Mouse (Mus musculus): ENCODE results near the gene Epn3. TPM values are rescaled to one million over a fixed set of nuclear protein-coding genes. Genes with fewer than 3 reads are reported as not detected.

The Epn3 gene
- polyA plus RNA-seq, 1 experiment from 2014 or later: 0.47 TPM

DNA sequence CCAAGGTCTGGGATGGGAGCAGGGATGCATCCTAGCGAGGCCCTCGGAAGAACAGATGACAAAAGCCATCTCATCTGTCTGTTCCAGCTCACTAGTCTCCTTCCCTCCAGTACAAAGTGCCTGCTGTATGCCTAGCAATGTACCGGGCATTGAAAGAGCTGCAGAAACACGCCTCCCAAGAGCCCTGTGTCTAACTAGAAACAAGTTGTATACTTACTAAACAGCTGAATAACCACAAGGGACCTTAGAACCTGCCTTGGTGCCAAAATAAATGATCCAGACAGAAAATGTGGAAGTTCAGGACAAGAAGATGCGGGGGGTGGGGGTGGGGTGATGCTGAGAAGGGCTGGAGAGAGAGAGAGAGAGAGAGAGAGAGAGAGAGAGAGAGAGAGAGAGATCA, 54.9 kb downstream of the Epn3 start:
- no peak for ATAC-seq (ENCODE audit: low FRiP score, low read depth)
- H3K36me3 ChIP-seq: peaks cover 13% of the 10 kb centered on the region; the same call in 1 of the 2 replicates
- H3K4me1 ChIP-seq: peaks cover 67% of the 10 kb centered on the region
- no peaks in the 10 kb centered on the region for H3K9me3 ChIP-seq
- no peak overlapping the region for H3K4me2 ChIP-seq (replicated peaks)
- 57% methylated on average over 5 of the region's 5 CpGs for WGBS
- H3K27ac ChIP-seq (replicated peaks): no peak overlapping the region; the same call in 1 of the 2 replicates
- no peak overlapping the region for H3K9ac ChIP-seq (replicated peaks)
- no peaks in the 10 kb centered on the region for H3K27me3 ChIP-seq
- no peak overlapping the region for H3K4me3 ChIP-seq

DNA sequence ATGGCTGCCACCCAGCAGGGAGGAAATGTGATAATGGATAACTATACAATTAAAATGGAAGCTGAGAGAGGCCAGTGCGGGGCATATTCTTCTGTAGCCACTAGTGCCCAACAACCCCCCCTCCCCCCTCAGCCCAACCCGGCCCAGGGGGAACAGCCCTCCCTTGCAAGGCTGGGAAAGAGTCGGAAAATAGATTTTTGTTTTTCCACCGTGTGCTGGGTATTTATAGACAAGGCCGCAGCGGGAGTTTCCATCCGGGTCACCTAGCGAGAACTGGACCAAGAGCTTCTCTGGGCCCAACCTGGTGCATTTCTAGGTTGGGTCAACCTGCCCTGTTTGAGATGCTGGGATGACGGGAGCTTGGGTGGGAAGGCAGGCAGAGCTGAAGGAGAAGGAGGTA, 58.0 kb downstream of the Epn3 start:
- Histone ChIP-seq H3K4me1 (peaks cover 54% of the 10 kb centered on the region), H3K9ac (replicated peaks) (0 out of 2 replicates have a peak overlapping the region, but pooled peaks have one; percentile 15), H3K36me3 (peaks cover 17% of the 10 kb centered on the region; the same call in 1 of the 2 replicates), H3K4me3 (no peak overlapping the region), H3K9me3 (no peaks in the 10 kb centered on the region), H3K27me3 (no peaks in the 10 kb centered on the region), H3K27ac (replicated peaks) (peak overlapping the region; percentile 52; the same call in 1 of the 2 replicates), H3K4me2 (replicated peaks) (no peak overlapping the region)
- no peak for ATAC-seq (ENCODE audit: low FRiP score, low read depth)
- WGBS: 61% methylated on average over 9 of the region's 9 CpGs

DNA sequence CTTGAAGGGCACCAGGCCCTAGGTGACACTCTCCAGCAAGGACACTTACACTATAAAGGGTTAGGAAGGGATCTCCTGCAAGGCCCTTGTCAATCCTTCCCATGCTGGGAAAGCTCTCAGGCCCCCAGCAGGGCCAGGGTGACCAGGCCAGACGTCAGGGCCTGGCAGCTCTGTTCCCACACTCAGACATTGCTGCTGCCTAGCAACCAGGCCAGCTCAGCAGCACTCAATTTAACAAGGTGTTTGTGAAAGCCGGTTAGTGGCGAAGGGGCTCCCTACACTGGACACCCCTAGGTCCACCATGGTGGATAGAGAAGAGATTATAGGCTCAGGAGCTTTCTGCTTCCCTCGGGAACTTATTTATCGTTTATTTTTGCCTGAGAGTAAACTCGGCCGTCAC, 58.7 kb downstream of the Epn3 start:
- 0 out of 2 replicates have a peak overlapping the region, but pooled peaks have one; percentile 15 for H3K9ac ChIP-seq (replicated peaks)

DNA sequence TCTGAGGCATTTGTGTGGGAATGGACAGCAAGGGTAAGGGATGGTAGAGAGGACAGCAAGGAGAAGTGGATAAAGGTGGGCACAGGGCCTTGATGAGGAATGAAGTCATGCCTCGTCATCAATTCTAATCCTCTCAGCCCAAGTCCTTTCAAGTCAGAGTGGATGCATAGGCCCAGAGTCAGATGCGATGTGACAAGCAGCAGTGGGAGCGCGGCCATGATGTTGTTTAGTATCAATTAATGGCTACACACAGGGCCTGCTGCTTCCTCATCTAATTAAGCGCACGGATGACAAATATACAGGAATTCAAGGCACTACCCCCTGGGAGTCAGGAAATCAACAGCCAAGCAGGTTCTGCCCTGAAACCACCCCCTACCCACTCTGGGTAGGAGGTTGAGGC, 59.4 kb downstream of the Epn3 start:
- ATAC-seq (ENCODE audit: low FRiP score, low read depth): no peak
- WGBS: 68% methylated on average over 6 of the region's 6 CpGs
- Histone ChIP-seq H3K36me3 (peaks cover 17% of the 10 kb centered on the region; the same call in 1 of the 2 replicates), H3K9ac (replicated peaks) (no peak overlapping the region), H3K4me3 (no peak overlapping the region), H3K27ac (replicated peaks) (0 out of 2 replicates have a peak overlapping the region, but pooled peaks have one; percentile 52), H3K27me3 (no peaks in the 10 kb centered on the region), H3K4me1 (peaks cover 46% of the 10 kb centered on the region), H3K9me3 (no peaks in the 10 kb centered on the region), H3K4me2 (replicated peaks) (no peak overlapping the region)

More for the DNA sequence above, 58.7 kb downstream of the Epn3 start:
- 0 out of 2 replicates have a peak, but pooled peaks have one; percentile 51 for ATAC-seq (ENCODE audit: low FRiP score, low read depth)
- H3K9me3 ChIP-seq: no peaks in the 10 kb centered on the region
- H3K36me3 ChIP-seq: peaks cover 17% of the 10 kb centered on the region; the same call in 1 of the 2 replicates
- H3K4me3 ChIP-seq: no peak overlapping the region
- H3K27me3 ChIP-seq: no peaks in the 10 kb centered on the region
- WGBS: 12% methylated on average over 7 of the region's 7 CpGs
- no peak overlapping the region for H3K4me2 ChIP-seq (replicated peaks)
- peaks cover 53% of the 10 kb centered on the region for H3K4me1 ChIP-seq
- peak overlapping the region; percentile 52 for H3K27ac ChIP-seq (replicated peaks)

Other genes starting within 250 kb of the Epn3 start
- 0.32 and 0.42 TPM in 2 replicates for gene Gm21885, start 218.1 kb downstream of the Epn3 start, polyA plus RNA-seq (2016; fragmentation: Nextera tagmentation; extraction: Ambion mirVana)
- gene Luc7l3, start 178.0 kb downstream of the Epn3 start, polyA plus RNA-seq (2016; fragmentation: Nextera tagmentation; extraction: Ambion mirVana): 145 and 162 TPM in 2 replicates
- gene Ankrd40, start 172.0 kb downstream of the Epn3 start, polyA plus RNA-seq (2016; fragmentation: Nextera tagmentation; extraction: Ambion mirVana): 19.7 and 21.7 TPM in 2 replicates
- 0.57 and 0.89 TPM in 2 replicates for gene Abcc3, start 107.0 kb downstream of the Epn3 start, polyA plus RNA-seq (2016; fragmentation: Nextera tagmentation; extraction: Ambion mirVana)
- gene Cacna1g, start 25.8 kb downstream of the Epn3 start, polyA plus RNA-seq (2016; fragmentation: Nextera tagmentation; extraction: Ambion mirVana): 16.2 and 16.5 TPM in 2 replicates
- 0.36 TPM in 1 of 2 replicates, not detected in the other for gene Spata20, start 13.8 kb downstream of the Epn3 start, polyA plus RNA-seq (2016; fragmentation: Nextera tagmentation; extraction: Ambion mirVana)
- gene Mycbpap, start 21.8 kb upstream of the Epn3 start, polyA plus RNA-seq (2016; fragmentation: Nextera tagmentation; extraction: Ambion mirVana): 2.9 and 4.9 TPM in 2 replicates
- gene Rsad1, start 49.3 kb upstream of the Epn3 start, polyA plus RNA-seq (2016; fragmentation: Nextera tagmentation; extraction: Ambion mirVana): 4.3 and 5.4 TPM in 2 replicates
- 0.31 and 0.45 TPM in 2 replicates for gene Chad, start 65.1 kb upstream of the Epn3 start, polyA plus RNA-seq (2016; fragmentation: Nextera tagmentation; extraction: Ambion mirVana)
- gene Acsf2, start 101.9 kb upstream of the Epn3 start, polyA plus RNA-seq (2016; fragmentation: Nextera tagmentation; extraction: Ambion mirVana): 3.1 and 3.7 TPM in 2 replicates
- gene Lrrc59, start 129.8 kb upstream of the Epn3 start, polyA plus RNA-seq (2016; fragmentation: Nextera tagmentation; extraction: Ambion mirVana): 215 and 222 TPM in 2 replicates
- gene Mrpl27, start 153.8 kb upstream of the Epn3 start, polyA plus RNA-seq (2016; fragmentation: Nextera tagmentation; extraction: Ambion mirVana): 130 and 131 TPM in 2 replicates
- gene Eme1, start 154.0 kb upstream of the Epn3 start, polyA plus RNA-seq (2016; fragmentation: Nextera tagmentation; extraction: Ambion mirVana): 32.9 and 33.5 TPM in 2 replicates
- gene Xylt2, start 177.5 kb upstream of the Epn3 start, polyA plus RNA-seq (2016; fragmentation: Nextera tagmentation; extraction: Ambion mirVana): 17.2 and 18.8 TPM in 2 replicates
- not detected in 2 replicates for gene Gm11541, start 204.5 kb upstream of the Epn3 start, polyA plus RNA-seq (2016; fragmentation: Nextera tagmentation; extraction: Ambion mirVana)
- gene Cdc34b, start 241.8 kb upstream of the Epn3 start, polyA plus RNA-seq (2016; fragmentation: Nextera tagmentation; extraction: Ambion mirVana): 0.15 and 0.20 TPM in 2 replicates

Data from midbrain, embryonic 12.5 days (tissue).